29 mouse cellular contexts compared by ENCODE assay signal in the genomic region with DNA sequence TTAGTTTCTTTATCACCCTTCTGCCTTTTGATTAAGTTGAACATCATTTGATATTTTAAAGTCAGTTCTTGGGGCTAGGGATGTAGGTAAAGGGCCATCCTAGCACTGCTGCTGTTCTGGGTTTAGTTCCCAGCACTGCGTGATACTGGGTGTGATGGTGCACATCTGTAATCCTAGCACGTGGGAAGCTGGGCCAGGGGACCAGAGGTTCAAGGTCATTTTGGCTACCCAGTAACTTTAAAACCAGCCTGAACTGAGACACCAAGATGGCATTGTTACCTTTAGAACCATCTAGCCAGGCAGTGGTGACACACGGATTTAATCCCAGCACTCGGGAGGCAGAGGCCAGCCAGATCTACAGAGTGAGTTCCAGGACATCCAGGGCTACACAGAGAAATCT. TPM values are rescaled to one million over a fixed set of nuclear protein-coding genes. Genes with fewer than 3 reads are reported as not detected.
"Had no signal": no experiment of that assay in that cellular context is flagged by ENCODE, and none has a peak within 500 bp of the region (broad histone marks: within the 10 kb centered on the region; RNA-seq: fewer than 3 reads in every experiment).

No protein-coding gene starts in this region.

- H3K27ac ChIP-seq: embryonic facial prominence, embryonic 10.5 days; embryonic facial prominence, embryonic 12.5 days; embryonic facial prominence, embryonic 13.5 days; embryonic facial prominence, embryonic 15.5 days; forebrain, embryonic 10.5 days; forebrain, embryonic 12.5 days; forebrain, embryonic 13.5 days; forebrain, embryonic 15.5 days; gastrocnemius, adult 2 months; heart, adult 2 months had no signal

- ATAC-seq: forebrain, embryonic 13.5 days; forebrain, embryonic 14.5 days; forebrain, embryonic 15.5 days; forebrain, embryonic 16.5 days; forebrain, postnatal 0 days had no signal

- H3K27me3 ChIP-seq: embryonic facial prominence, embryonic 12.5 days; embryonic facial prominence, embryonic 13.5 days; embryonic facial prominence, embryonic 15.5 days; forebrain, embryonic 12.5 days; forebrain, embryonic 13.5 days; forebrain, embryonic 15.5 days had no signal

- H3K9me3 ChIP-seq: embryonic facial prominence, embryonic 13.5 days; embryonic facial prominence, embryonic 15.5 days; forebrain, embryonic 13.5 days had no signal

- H3K4me2 ChIP-seq: embryonic facial prominence, embryonic 12.5 days; embryonic facial prominence, embryonic 13.5 days; embryonic facial prominence, embryonic 15.5 days; forebrain, embryonic 12.5 days; forebrain, embryonic 13.5 days; forebrain, embryonic 15.5 days had no signal

- H3K4me1 ChIP-seq: embryonic facial prominence, embryonic 15.5 days; forebrain, embryonic 10.5 days; forebrain, embryonic 12.5 days; forebrain, embryonic 13.5 days; forebrain, embryonic 15.5 days had no signal

- H3K4me3 ChIP-seq: embryonic facial prominence, embryonic 10.5 days; embryonic facial prominence, embryonic 12.5 days; embryonic facial prominence, embryonic 13.5 days; embryonic facial prominence, embryonic 15.5 days; erythroblast, embryonic 14.5 days; forebrain, embryonic 10.5 days; forebrain, embryonic 12.5 days; forebrain, embryonic 13.5 days; forebrain, embryonic 15.5 days; gastrocnemius, adult 2 months; heart, adult 2 months had no signal

- DNase-seq: cerebellum, adult 2 months; cerebellum, adult 8-10 months; cerebellum, adult 9-10 months; cerebellum, adult 9-11 months; cerebellum, postnatal 10 days; cerebellum, postnatal 14 days; cerebellum, postnatal 25 days; cerebellum, postnatal 36 days; embryo, embryonic 11 days; forebrain, postnatal 0 days; gastrocnemius, adult 2 months; gastrocnemius, postnatal 10 days; gastrocnemius, postnatal 14 days; gastrocnemius, postnatal 25 days; gastrocnemius, postnatal 36 days; heart, adult 18-20 months; heart, adult 2 months had no signal

- H3K9ac ChIP-seq: embryonic facial prominence, embryonic 12.5 days; embryonic facial prominence, embryonic 13.5 days; embryonic facial prominence, embryonic 15.5 days; forebrain, embryonic 12.5 days; forebrain, embryonic 13.5 days; forebrain, embryonic 15.5 days; forebrain, postnatal 0 days had no signal

RNA-seq across cellular contexts. Expression of a gene that starts 8.5 kb away (rescaled TPM):
- total RNA-seq: gastrocnemius, adult 8-10 months had no signal
